Mouse (Mus musculus) T-cell, adult 66 days (primary cell): ENCODE measurements around the gene H2-M2. TPM values are rescaled to one million over a fixed set of nuclear protein-coding genes. Genes with fewer than 3 reads are reported as not detected.

ENCODE experiments used
- total RNA-seq, 2 experiments: library from RNA; stranded (reverse); gene quantifications; 3 replicates in 1 of 2; 4 replicates in 1 of 2; pipeline ENCODE4 v1.2.4; 2023

H2-M2 gene
- total RNA-seq = not detected

DNA sequence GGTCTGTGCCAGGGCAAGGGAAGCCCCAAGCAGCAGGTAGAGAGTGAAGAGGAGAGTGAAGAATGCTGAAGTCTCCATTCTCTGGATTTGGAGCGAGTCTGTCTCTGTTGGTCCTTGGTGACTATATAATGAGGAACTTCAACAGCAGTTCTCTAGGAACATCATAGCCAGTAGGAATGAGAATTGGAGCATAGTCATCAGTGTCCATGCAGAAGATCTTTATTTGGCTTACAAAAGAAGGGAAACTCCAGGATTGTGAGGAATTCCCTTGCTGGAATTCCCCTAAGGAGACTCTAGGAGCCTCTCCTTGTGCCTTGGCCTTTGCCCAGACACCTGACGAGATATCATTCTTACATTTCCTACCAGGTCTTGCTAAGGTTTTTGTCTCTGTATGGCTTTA is at the start of gene H2-M2:
TSS of gene H2-M2 (minus strand) at position 101 of the 400 bp plus-strand sequence.

GRCm38 (mm10) chr17:37507730-37508129 is 24.4 kb upstream of the H2-M2 start, which contains the start of gene Olfr111:
Gene Olfr111, plus strand, starts transcription at chr17:37508030.

GRCm38 (mm10) chr17:37491930-37492518 is 8.7 kb upstream of the H2-M2 start, which contains the start of gene Olfr110:
Gene Olfr110, plus strand, starts transcription at chr17:37492468.

DNA sequence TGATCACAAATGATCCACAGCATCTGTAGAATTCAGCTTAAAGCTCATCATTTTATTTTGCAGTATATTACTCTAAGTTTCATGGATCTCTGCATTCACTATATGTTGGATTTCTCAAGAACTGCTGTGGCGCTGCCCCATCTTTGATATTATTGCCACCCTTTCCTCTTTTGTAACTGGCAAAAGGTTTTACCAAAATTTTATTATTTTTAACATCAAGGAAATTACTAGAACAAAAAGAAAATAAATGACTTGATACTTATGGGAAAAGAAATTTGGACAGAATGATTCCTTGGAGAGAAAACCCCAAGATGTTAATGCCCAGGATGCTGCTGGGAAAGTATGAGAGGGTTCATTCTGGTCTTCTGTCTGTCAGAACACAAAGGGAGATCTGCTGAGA is 24.7 kb downstream of the H2-M2 start, which contains the start of gene Olfr109:
TSS of gene Olfr109 (plus strand) at position 301 of the 400 bp plus-strand sequence.

GRCm38 (mm10) chr17:37445180-37445579 is 38.2 kb downstream of the H2-M2 start, which contains the start of gene Olfr108:
Gene Olfr108, plus strand, starts transcription at chr17:37445480.

Other genes with a start within 250 kb of the H2-M2 start
- not detected for gene Olfr97, start 246.2 kb downstream of the H2-M2 start, total RNA-seq
- gene Olfr98, start 219.8 kb downstream of the H2-M2 start, total RNA-seq = not detected
- 10 to 100 TPM; 34.4 to 40.3 TPM for gene H2-M3, start 213.3 kb downstream of the H2-M2 start, total RNA-seq
- not detected for gene Olfr99, start 200.1 kb downstream of the H2-M2 start, total RNA-seq
- not detected for gene Olfr101, start 179.2 kb downstream of the H2-M2 start, total RNA-seq
- gene Olfr102, start 166.5 kb downstream of the H2-M2 start, total RNA-seq = not detected
- not detected for gene Olfr103, start 143.9 kb downstream of the H2-M2 start, total RNA-seq
- gene Olfr104-ps, start 124.0 kb downstream of the H2-M2 start, total RNA-seq = not detected
- not detected for gene Olfr105-ps, start 104.5 kb downstream of the H2-M2 start, total RNA-seq
- gene Olfr106-ps, start 93.2 kb downstream of the H2-M2 start, total RNA-seq = not detected
- not detected for gene Olfr107, start 84.3 kb downstream of the H2-M2 start, total RNA-seq
- gene Olfr108, start 38.1 kb downstream of the H2-M2 start, total RNA-seq = not detected
- not detected for gene Olfr109, start 24.6 kb downstream of the H2-M2 start, total RNA-seq
- not detected for gene Olfr110, start 8.9 kb upstream of the H2-M2 start, total RNA-seq
- gene Olfr111, start 24.5 kb upstream of the H2-M2 start, total RNA-seq = not detected
- gene Olfr112, start 85.9 kb upstream of the H2-M2 start, total RNA-seq = not detected
- gene Olfr113, start 94.1 kb upstream of the H2-M2 start, total RNA-seq = not detected
- not detected for gene Olfr114, start 109.2 kb upstream of the H2-M2 start, total RNA-seq
- gene Olfr115, start 143.6 kb upstream of the H2-M2 start, total RNA-seq = not detected
- not detected for gene Olfr116, start 143.6 kb upstream of the H2-M2 start, total RNA-seq
- gene Olfr117, start 180.2 kb upstream of the H2-M2 start, total RNA-seq = not detected
- gene Olfr118, start 183.4 kb upstream of the H2-M2 start, total RNA-seq = not detected
- gene Olfr119, start 213.0 kb upstream of the H2-M2 start, total RNA-seq = not detected
- not detected for gene Olfr120, start 238.3 kb upstream of the H2-M2 start, total RNA-seq